Mouse (Mus musculus): ENCODE results near the gene Ptprd. TPM values are rescaled to one million over a fixed set of nuclear protein-coding genes. Genes with fewer than 3 reads are reported as not detected.

Gene Ptprd
- polyA plus RNA-seq, 1 experiment from 2014 or later = 14.0 TPM

GRCm38 (mm10) chr4:77586624-77587023 lies 625.1 kb downstream of the Ptprd start:
- ATAC-seq (replicated peaks; ENCODE audit: insufficient number of reproducible peaks, low FRiP score, low TSS enrichment) = no peak
- H3K4me1 ChIP-seq (ENCODE audit: control insufficient read depth, insufficient read depth, low read length) = no peaks in the 10 kb centered on the region
- H3K27me3 ChIP-seq (ENCODE audit: control insufficient read depth, insufficient read depth, low read length) = no peaks in the 10 kb centered on the region
- no peak overlapping the region for H3K4me3 ChIP-seq (ENCODE audit: low read depth, low read length)
- no peak overlapping the region for H3K9ac ChIP-seq (ENCODE audit: low read depth, low read length)
- no peaks in the 10 kb centered on the region for H3K9me3 ChIP-seq (replicated peaks; ENCODE audit: control insufficient read depth, low read length)
- WGBS (ENCODE audit: insufficient replicate concordance) = 76% methylated on average over 1 of the region's 1 CpGs
- no peak overlapping the region for H3K4me2 ChIP-seq
- H3K27ac ChIP-seq (ENCODE audit: low read depth, low read length) = no peak overlapping the region
- H3K36me3 ChIP-seq (ENCODE audit: control insufficient read depth, insufficient read depth, low read length) = no peaks in the 10 kb centered on the region

DNA sequence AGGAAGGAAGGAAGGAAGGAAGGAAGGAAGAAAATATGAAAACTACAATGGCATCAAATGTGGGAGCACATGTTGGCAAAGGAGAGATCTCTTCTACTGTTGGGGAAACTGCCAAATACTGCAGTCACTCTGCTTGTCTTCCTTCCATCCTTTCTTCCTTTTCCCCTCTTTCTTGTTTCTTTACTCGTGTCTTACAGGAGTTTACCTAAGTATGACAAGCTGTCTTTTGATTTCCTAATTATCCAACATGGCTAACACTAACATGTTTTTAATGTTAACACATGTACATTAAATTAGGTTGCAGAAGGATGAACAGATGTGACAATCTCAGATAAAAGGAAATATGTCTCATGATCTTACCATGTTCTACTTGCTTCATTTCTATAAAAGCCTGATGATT lies 625.5 kb downstream of the Ptprd start:
- no peaks in the 10 kb centered on the region for H3K4me1 ChIP-seq (ENCODE audit: control insufficient read depth, insufficient read depth, low read length)
- H3K27ac ChIP-seq (ENCODE audit: low read depth, low read length) = no peak overlapping the region
- H3K9me3 ChIP-seq (replicated peaks; ENCODE audit: control insufficient read depth, low read length) = no peaks in the 10 kb centered on the region
- no peak overlapping the region for H3K4me3 ChIP-seq (ENCODE audit: low read depth, low read length)
- H3K9ac ChIP-seq (ENCODE audit: low read depth, low read length) = no peak overlapping the region
- no peak for ATAC-seq (replicated peaks; ENCODE audit: insufficient number of reproducible peaks, low FRiP score, low TSS enrichment)
- no peak overlapping the region for H3K4me2 ChIP-seq
- H3K36me3 ChIP-seq (ENCODE audit: control insufficient read depth, insufficient read depth, low read length) = no peaks in the 10 kb centered on the region
- 58% methylated on average over 1 of the region's 1 CpGs for WGBS (ENCODE audit: insufficient replicate concordance)
- no peaks in the 10 kb centered on the region for H3K27me3 ChIP-seq (ENCODE audit: control insufficient read depth, insufficient read depth, low read length)

DNA sequence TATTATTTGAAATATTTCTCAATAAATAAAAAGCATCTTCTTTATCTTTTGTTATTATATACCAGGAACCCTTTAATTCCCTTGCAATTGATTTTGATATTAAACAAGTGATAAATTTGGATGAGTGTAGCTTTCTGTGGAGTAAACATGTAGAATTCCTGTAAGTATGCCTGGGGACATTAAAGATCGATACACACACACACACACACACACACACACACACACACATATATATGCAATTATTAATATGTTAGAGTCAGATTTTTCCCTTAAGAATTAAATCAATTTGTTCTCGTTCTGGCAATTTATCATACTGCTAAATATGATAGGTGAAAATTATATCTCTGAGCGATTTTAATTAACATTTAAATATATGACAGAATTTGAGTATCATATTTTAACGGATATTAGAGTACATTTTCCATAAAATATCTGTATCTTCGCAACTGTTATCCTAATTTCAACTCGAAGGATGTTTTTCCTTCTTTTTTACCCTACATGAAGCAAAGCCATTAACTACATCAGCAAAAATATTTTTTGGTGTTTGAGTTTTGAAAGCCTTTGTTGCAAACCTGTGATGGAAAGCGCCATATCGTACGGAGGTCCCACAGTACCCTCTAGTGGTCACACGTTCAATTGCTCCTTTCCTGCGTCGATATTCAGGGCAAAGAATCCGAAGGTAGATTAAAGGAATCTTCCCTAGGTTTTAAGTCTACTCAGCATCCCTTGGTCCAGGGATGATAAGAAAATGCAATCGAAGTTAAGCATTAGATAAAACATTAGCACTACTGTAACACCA lies 653.2 kb downstream of the Ptprd start:
- ATAC-seq (replicated peaks; ENCODE audit: insufficient number of reproducible peaks, low FRiP score, low TSS enrichment) = no peak
- H3K27me3 ChIP-seq (ENCODE audit: control insufficient read depth, insufficient read depth, low read length) = no peaks in the 10 kb centered on the region
- H3K4me2 ChIP-seq = no peak overlapping the region
- no peaks in the 10 kb centered on the region for H3K9me3 ChIP-seq (replicated peaks; ENCODE audit: control insufficient read depth, low read length)
- H3K4me1 ChIP-seq (ENCODE audit: control insufficient read depth, insufficient read depth, low read length) = no peaks in the 10 kb centered on the region
- no peak overlapping the region for H3K9ac ChIP-seq (ENCODE audit: low read depth, low read length)
- WGBS (ENCODE audit: insufficient replicate concordance) = 19% methylated on average over 14 of the region's 14 CpGs
- no peak overlapping the region for H3K4me3 ChIP-seq (ENCODE audit: low read depth, low read length)
- H3K27ac ChIP-seq (ENCODE audit: low read depth, low read length) = no peak overlapping the region
- H3K36me3 ChIP-seq (ENCODE audit: control insufficient read depth, insufficient read depth, low read length) = no peaks in the 10 kb centered on the region

DNA sequence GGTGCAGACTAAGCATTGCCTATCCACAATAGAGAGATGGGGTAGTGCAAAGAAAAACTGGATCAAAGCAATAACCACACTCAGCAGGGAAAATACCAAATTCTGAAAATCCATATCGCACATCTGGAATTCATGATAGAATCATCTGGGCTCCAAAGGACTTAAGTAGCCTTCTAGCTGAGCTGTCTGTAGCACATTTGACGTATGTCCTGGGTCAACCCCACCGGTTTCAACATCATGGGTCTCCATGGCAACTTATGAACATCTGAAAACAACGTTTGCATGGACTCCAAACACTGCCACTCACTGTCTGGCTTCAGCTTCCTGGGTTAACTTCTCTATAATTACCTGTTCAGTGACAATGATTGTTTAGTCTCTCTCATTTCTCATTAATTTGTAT lies 655.9 kb downstream of the Ptprd start:
- no peak for ATAC-seq (replicated peaks; ENCODE audit: insufficient number of reproducible peaks, low FRiP score, low TSS enrichment)
- Histone ChIP-seq H3K4me1 (ENCODE audit: control insufficient read depth, insufficient read depth, low read length) (no peaks in the 10 kb centered on the region), H3K4me2 (no peak overlapping the region), H3K9me3 (replicated peaks; ENCODE audit: control insufficient read depth, low read length) (no peaks in the 10 kb centered on the region), H3K4me3 (ENCODE audit: low read depth, low read length) (no peak overlapping the region), H3K27ac (ENCODE audit: low read depth, low read length) (no peak overlapping the region), H3K9ac (ENCODE audit: low read depth, low read length) (no peak overlapping the region), H3K36me3 (ENCODE audit: control insufficient read depth, insufficient read depth, low read length) (no peaks in the 10 kb centered on the region), H3K27me3 (ENCODE audit: control insufficient read depth, insufficient read depth, low read length) (no peaks in the 10 kb centered on the region)
- 70% methylated on average over 4 of the region's 4 CpGs for WGBS (ENCODE audit: insufficient replicate concordance)

DNA sequence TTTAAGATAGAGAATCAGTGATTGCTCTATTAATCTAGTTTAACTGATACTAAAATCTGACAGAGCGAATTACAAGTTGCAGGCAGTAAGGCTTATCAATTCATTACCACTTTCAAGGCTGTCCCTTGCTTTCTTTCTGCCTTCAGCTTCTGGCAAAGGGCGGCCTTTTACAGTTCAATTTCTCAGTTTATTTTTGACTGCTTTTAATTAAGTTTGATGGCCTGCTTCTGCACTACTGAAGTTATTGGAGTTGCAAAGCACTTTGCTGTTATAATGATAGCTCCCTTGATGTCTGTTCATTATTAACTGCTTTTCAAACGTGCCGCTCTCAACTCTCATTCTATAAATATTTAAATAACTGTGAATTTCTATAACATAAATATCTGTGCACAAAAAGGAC lies 673.9 kb downstream of the Ptprd start:
- ATAC-seq (replicated peaks; ENCODE audit: insufficient number of reproducible peaks, low FRiP score, low TSS enrichment) = no peak
- WGBS (ENCODE audit: insufficient replicate concordance) = 79% methylated on average over 4 of the region's 4 CpGs
- H3K4me3 ChIP-seq (ENCODE audit: low read depth, low read length) = no peak overlapping the region
- H3K36me3 ChIP-seq (ENCODE audit: control insufficient read depth, insufficient read depth, low read length) = no peaks in the 10 kb centered on the region
- H3K4me2 ChIP-seq = no peak overlapping the region
- H3K4me1 ChIP-seq (ENCODE audit: control insufficient read depth, insufficient read depth, low read length) = no peaks in the 10 kb centered on the region
- H3K9ac ChIP-seq (ENCODE audit: low read depth, low read length) = no peak overlapping the region
- H3K27me3 ChIP-seq (ENCODE audit: control insufficient read depth, insufficient read depth, low read length) = no peaks in the 10 kb centered on the region
- H3K9me3 ChIP-seq (replicated peaks; ENCODE audit: control insufficient read depth, low read length) = no peaks in the 10 kb centered on the region
- H3K27ac ChIP-seq (ENCODE audit: low read depth, low read length) = no peak overlapping the region

DNA sequence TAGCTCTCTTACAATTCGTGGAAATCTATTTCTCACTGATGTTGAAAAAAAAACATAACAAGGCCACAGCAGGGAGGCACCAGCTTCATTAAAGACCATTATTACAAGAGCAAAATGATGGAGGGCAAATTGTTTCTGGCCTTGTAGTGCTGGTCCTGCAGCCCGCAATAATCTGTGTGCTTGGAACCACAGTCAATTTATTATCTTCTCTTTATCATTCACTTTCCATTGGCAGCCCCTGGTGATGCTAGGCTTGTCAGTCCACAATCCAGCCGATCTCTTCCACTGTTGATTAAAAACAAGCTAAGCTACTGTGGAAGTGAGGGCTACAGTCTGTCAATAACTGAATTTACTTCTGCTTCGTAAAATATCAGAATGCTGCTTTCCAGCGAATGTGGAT lies 674.4 kb downstream of the Ptprd start:
- 75% methylated on average over 5 of the region's 5 CpGs for WGBS (ENCODE audit: insufficient replicate concordance)
- Histone ChIP-seq H3K27ac (ENCODE audit: low read depth, low read length) (no peak overlapping the region), H3K9me3 (replicated peaks; ENCODE audit: control insufficient read depth, low read length) (no peaks in the 10 kb centered on the region), H3K4me3 (ENCODE audit: low read depth, low read length) (no peak overlapping the region), H3K4me1 (ENCODE audit: control insufficient read depth, insufficient read depth, low read length) (no peaks in the 10 kb centered on the region), H3K27me3 (ENCODE audit: control insufficient read depth, insufficient read depth, low read length) (no peaks in the 10 kb centered on the region), H3K9ac (ENCODE audit: low read depth, low read length) (no peak overlapping the region), H3K36me3 (ENCODE audit: control insufficient read depth, insufficient read depth, low read length) (no peaks in the 10 kb centered on the region), H3K4me2 (no peak overlapping the region)
- ATAC-seq (replicated peaks; ENCODE audit: insufficient number of reproducible peaks, low FRiP score, low TSS enrichment) = no peak

GRCm38 (mm10) chr4:77535601-77536000 lies 676.2 kb downstream of the Ptprd start:
- Histone ChIP-seq H3K27ac (ENCODE audit: low read depth, low read length) (no peak overlapping the region), H3K27me3 (ENCODE audit: control insufficient read depth, insufficient read depth, low read length) (no peaks in the 10 kb centered on the region), H3K4me2 (no peak overlapping the region), H3K9ac (ENCODE audit: low read depth, low read length) (no peak overlapping the region), H3K4me3 (ENCODE audit: low read depth, low read length) (no peak overlapping the region), H3K4me1 (ENCODE audit: control insufficient read depth, insufficient read depth, low read length) (no peaks in the 10 kb centered on the region), H3K9me3 (replicated peaks; ENCODE audit: control insufficient read depth, low read length) (no peaks in the 10 kb centered on the region), H3K36me3 (ENCODE audit: control insufficient read depth, insufficient read depth, low read length) (no peaks in the 10 kb centered on the region)
- ATAC-seq (replicated peaks; ENCODE audit: insufficient number of reproducible peaks, low FRiP score, low TSS enrichment) = no peak
- 84% methylated on average over 6 of the region's 6 CpGs for WGBS (ENCODE audit: insufficient replicate concordance)

DNA sequence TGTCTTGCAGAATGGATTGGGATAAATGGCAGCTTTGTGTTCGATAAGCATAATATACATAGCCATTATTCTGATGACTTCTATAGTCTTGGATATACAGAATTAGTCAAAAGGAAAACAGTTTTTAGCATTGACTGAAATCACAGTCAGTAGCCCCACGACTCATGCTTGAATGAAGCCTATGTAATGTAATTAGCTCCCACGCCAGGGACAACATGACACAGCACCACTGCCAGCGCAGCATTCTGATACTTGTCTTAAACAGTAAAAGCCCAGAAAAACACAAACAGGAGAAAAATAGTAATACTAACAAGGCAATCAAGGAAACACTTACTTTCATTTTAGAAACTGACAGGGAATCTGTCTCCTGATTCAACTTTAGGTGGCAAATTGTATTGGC lies 677.2 kb downstream of the Ptprd start:
- Histone ChIP-seq H3K9me3 (replicated peaks; ENCODE audit: control insufficient read depth, low read length) (no peaks in the 10 kb centered on the region), H3K9ac (ENCODE audit: low read depth, low read length) (no peak overlapping the region), H3K36me3 (ENCODE audit: control insufficient read depth, insufficient read depth, low read length) (no peaks in the 10 kb centered on the region), H3K27ac (ENCODE audit: low read depth, low read length) (no peak overlapping the region), H3K27me3 (ENCODE audit: control insufficient read depth, insufficient read depth, low read length) (no peaks in the 10 kb centered on the region), H3K4me3 (ENCODE audit: low read depth, low read length) (no peak overlapping the region), H3K4me1 (ENCODE audit: control insufficient read depth, insufficient read depth, low read length) (no peaks in the 10 kb centered on the region), H3K4me2 (no peak overlapping the region)
- 77% methylated on average over 4 of the region's 4 CpGs for WGBS (ENCODE audit: insufficient replicate concordance)
- no peak for ATAC-seq (replicated peaks; ENCODE audit: insufficient number of reproducible peaks, low FRiP score, low TSS enrichment)

GRCm38 (mm10) chr4:77519166-77519565 lies 692.6 kb downstream of the Ptprd start:
- Histone ChIP-seq H3K4me3 (ENCODE audit: low read depth, low read length) (no peak overlapping the region), H3K9ac (ENCODE audit: low read depth, low read length) (no peak overlapping the region), H3K9me3 (replicated peaks; ENCODE audit: control insufficient read depth, low read length) (no peaks in the 10 kb centered on the region), H3K27me3 (ENCODE audit: control insufficient read depth, insufficient read depth, low read length) (no peaks in the 10 kb centered on the region), H3K4me2 (no peak overlapping the region), H3K4me1 (ENCODE audit: control insufficient read depth, insufficient read depth, low read length) (no peaks in the 10 kb centered on the region), H3K27ac (ENCODE audit: low read depth, low read length) (no peak overlapping the region), H3K36me3 (ENCODE audit: control insufficient read depth, insufficient read depth, low read length) (no peaks in the 10 kb centered on the region)
- WGBS (ENCODE audit: insufficient replicate concordance) = 46% methylated on average over 5 of the region's 5 CpGs
- no peak for ATAC-seq (replicated peaks; ENCODE audit: insufficient number of reproducible peaks, low FRiP score, low TSS enrichment)
